Mouse (Mus musculus): ENCODE data around the gene Fos. TPM values are rescaled to one million over a fixed set of nuclear protein-coding genes. Genes with fewer than 3 reads are reported as not detected.

Fos gene
- polyA plus RNA-seq, 1 experiment: 283 TPM

DNA sequence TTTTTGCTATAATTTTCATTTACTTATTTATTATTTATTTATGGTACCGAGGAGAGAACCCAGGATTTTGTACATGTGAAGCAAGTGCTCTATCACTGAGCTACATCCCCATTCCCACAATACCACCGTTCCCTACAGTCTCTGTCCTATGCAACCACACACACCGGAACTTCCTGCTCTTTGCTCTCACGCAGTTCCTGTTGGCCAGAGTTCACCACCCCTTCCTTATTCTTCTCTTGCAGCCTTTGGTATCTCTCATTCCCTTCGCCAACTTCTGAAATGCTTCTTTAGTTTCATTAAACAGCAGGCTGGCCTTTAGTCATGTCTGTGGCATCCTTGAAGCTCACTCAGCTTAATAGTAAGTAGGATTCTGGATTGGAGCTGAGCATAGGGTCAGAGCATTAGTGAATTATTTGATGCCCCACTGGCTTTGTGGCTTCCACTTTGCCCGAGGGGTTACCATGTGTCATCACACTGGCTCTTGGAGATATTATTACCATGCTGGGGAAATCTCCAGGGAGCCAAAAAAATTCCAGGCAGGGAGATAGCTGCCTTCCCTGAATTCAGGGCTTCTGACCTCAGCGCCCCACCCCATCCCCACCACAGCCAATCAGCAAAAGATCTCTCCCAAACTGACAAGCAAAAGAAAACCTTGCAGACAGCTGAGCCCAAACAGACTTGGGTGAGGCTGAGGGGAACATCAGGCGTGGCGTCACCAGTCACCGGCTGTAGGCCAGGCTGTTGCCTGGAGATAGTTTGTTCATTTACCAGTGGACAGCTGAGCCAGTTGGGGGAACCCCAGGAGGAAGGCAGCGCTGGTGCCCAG, 23.8 kb downstream of the Fos start:
- peak overlapping the region; percentile 67 for H3K27ac ChIP-seq (ENCODE audit: insufficient read depth, low read depth, low read length)
- no peaks in the 10 kb centered on the region for H3K27me3 ChIP-seq (ENCODE audit: control insufficient read depth, insufficient read depth, low read length)
- H3K4me1 ChIP-seq (ENCODE audit: control insufficient read depth, insufficient read depth, insufficient read length, low read length): peaks cover 4% of the 10 kb centered on the region; the same call in 1 of the 2 replicates
- no peak overlapping the region for H3K4me3 ChIP-seq (ENCODE audit: low read depth, low read length)
- no peak for TF ChIP-seq POLR2A (IDR thresholded peaks at IDR 0.05; ENCODE audit: low read depth, low read length)
- no peaks in the 10 kb centered on the region for H3K36me3 ChIP-seq (ENCODE audit: control insufficient read depth, insufficient read depth, low read length)
- WGBS: 50% methylated on average over 11 of the region's 11 CpGs

DNA sequence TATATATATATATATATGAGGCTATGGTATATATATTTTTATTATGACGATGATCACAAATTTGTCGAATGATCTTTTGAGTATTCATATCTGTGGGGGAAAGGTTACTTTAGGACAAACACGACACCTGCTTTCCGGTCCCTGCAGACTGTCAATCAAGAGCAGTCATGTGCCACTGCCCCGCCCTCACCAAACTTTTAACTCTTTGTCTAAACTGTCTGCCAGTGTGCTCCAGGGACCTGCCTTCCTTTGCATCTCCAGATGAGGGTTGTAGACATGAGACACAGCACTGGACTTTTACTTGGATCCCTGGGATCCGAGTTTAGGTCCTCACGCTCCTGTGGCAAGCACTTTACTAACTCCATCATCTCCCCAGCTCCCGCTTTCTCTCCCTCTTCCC, 25.3 kb downstream of the Fos start:
- Histone ChIP-seq H3K36me3 (ENCODE audit: control insufficient read depth, insufficient read depth, low read length) (no peaks in the 10 kb centered on the region), H3K27me3 (ENCODE audit: control insufficient read depth, insufficient read depth, low read length) (no peaks in the 10 kb centered on the region), H3K4me1 (ENCODE audit: control insufficient read depth, insufficient read depth, insufficient read length, low read length) (peaks cover 4% of the 10 kb centered on the region; the same call in 1 of the 2 replicates), H3K27ac (ENCODE audit: insufficient read depth, low read depth, low read length) (no peak overlapping the region), H3K4me3 (ENCODE audit: low read depth, low read length) (no peak overlapping the region)
- WGBS: 55% methylated on average over 8 of the region's 8 CpGs
- TF ChIP-seq POLR2A (IDR thresholded peaks at IDR 0.05; ENCODE audit: low read depth, low read length) (no peak), CTCF (IDR thresholded peaks at IDR 0.05; ENCODE audit: extremely low read depth, insufficient read length, insufficient replicate concordance, low read depth, low read length) (no peak)

DNA sequence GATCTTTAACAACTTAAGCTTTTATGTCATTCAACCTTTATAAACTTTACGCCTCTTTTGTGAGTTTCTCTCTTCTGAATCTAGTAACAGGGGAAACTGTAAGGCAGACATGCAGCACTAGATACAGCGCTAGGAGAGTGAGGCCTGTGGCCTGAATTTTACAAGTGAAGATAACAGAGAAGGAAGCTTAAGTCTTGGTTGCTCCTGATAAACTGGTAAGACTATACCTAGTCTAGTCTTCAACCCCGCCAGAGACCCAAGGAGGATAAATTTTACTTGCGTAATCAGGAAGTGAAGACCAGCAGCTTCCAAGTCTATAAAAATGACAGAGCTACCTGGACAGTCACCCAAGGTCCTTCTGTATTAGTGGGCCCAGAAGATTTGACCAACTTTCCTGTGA, 29.0 kb downstream of the Fos start:
- TF ChIP-seq POLR2A (IDR thresholded peaks at IDR 0.05; ENCODE audit: low read depth, low read length) (no peak), CTCF (IDR thresholded peaks at IDR 0.05; ENCODE audit: extremely low read depth, insufficient read length, insufficient replicate concordance, low read depth, low read length) (no peak)
- WGBS: 86% methylated on average over 4 of the region's 4 CpGs
- no peaks in the 10 kb centered on the region for H3K36me3 ChIP-seq (ENCODE audit: control insufficient read depth, insufficient read depth, low read length)
- no peaks in the 10 kb centered on the region for H3K27me3 ChIP-seq (ENCODE audit: control insufficient read depth, insufficient read depth, low read length)
- H3K27ac ChIP-seq (ENCODE audit: insufficient read depth, low read depth, low read length): no peak overlapping the region
- no peaks in the 10 kb centered on the region; the same call in 1 of the 2 replicates for H3K4me1 ChIP-seq (ENCODE audit: control insufficient read depth, insufficient read depth, insufficient read length, low read length)
- no peak overlapping the region for H3K4me3 ChIP-seq (ENCODE audit: low read depth, low read length)

DNA sequence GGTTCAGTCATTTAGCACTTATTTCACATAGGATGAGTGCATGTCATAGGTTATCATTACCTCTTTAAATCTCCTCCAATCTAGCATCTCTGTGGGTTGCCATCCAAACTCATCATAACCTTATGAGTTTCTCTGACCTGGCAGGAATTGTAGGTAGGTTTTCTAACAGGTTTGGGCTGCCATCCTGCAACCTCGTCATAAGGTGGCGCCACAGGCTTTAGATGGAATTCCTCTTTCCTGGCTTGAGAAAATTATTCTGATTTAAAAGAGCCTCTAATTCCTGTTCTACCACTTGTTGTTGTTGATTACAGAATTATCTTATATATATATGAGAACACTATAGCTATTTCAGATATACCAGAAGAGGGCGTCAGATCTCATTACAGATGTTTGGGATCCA, 34.5 kb downstream of the Fos start:
- TF ChIP-seq CTCF (IDR thresholded peaks at IDR 0.05; ENCODE audit: extremely low read depth, insufficient read length, insufficient replicate concordance, low read depth, low read length) (peak; percentile 46; the same call in 1 of the 2 replicates), POLR2A (IDR thresholded peaks at IDR 0.05; ENCODE audit: low read depth, low read length) (no peak)
- WGBS: 21% methylated on average over 3 of the region's 3 CpGs
- H3K36me3 ChIP-seq (ENCODE audit: control insufficient read depth, insufficient read depth, low read length): no peaks in the 10 kb centered on the region
- H3K4me3 ChIP-seq (ENCODE audit: low read depth, low read length): no peak overlapping the region
- H3K27ac ChIP-seq (ENCODE audit: insufficient read depth, low read depth, low read length): no peak overlapping the region
- H3K4me1 ChIP-seq (ENCODE audit: control insufficient read depth, insufficient read depth, insufficient read length, low read length): no peaks in the 10 kb centered on the region
- no peaks in the 10 kb centered on the region for H3K27me3 ChIP-seq (ENCODE audit: control insufficient read depth, insufficient read depth, low read length)

DNA sequence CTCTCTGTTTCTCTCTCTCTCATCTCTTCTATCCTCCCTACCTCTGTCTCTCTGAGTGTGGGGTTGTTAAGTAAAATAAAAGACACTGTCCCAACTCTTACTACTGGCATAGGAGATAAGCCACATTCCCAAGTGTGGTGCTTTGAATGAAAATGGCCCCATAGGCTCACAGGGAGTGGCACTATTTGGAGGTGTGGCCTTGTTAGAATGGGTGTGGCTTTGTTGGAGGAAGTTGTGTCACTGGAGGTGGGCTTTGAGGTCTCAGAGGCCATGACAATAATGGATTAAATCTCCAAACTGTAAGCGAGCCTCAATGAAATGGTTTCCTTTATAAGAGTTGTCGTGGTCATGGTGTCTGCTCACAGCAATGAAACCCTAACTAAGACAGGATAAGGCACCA, 36.3 kb downstream of the Fos start:
- H3K36me3 ChIP-seq (ENCODE audit: control insufficient read depth, insufficient read depth, low read length): no peaks in the 10 kb centered on the region
- no peak for TF ChIP-seq POLR2A (IDR thresholded peaks at IDR 0.05; ENCODE audit: low read depth, low read length)
- TF ChIP-seq CTCF (IDR thresholded peaks at IDR 0.05; ENCODE audit: extremely low read depth, insufficient read length, insufficient replicate concordance, low read depth, low read length): no peak
- 94% methylated on average over 2 of the region's 2 CpGs for WGBS
- no peaks in the 10 kb centered on the region for H3K4me1 ChIP-seq (ENCODE audit: control insufficient read depth, insufficient read depth, insufficient read length, low read length)
- no peak overlapping the region for H3K4me3 ChIP-seq (ENCODE audit: low read depth, low read length)
- H3K27me3 ChIP-seq (ENCODE audit: control insufficient read depth, insufficient read depth, low read length): no peaks in the 10 kb centered on the region
- no peak overlapping the region for H3K27ac ChIP-seq (ENCODE audit: insufficient read depth, low read depth, low read length)

DNA sequence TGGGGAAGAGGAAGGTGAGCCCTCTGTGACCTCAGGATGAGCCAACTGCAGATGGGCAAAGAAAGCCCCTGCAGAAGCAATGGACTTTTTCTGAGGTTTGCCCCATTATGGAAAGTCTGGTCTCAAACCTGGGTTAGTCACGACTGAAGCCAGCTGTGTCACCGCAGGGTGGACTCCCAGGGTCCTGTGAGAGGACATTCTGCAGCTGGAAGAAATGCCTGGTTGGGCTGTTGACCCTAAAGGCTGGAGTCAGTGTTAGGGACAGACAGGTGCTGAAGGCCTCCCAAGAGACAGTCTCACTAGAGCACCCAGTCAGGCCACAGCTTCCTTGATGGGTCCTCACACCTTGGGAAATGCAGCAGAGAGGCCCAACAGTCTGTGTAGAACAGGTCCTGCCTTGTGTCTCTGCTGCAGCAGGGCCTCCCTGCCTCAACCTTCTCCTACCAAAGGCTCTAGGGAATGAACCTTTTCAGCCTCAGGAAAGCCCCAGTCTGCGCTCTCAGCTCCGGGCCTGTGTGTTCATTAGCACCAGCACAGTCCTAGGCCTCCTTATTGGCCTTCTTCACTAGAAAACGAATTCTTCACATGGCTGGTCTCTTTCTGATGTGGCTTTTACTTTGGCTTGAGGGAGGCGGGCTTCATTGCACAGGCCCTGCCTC, 40.2 kb downstream of the Fos start:
- WGBS: 88% methylated on average over 6 of the region's 6 CpGs
- H3K36me3 ChIP-seq (ENCODE audit: control insufficient read depth, insufficient read depth, low read length): no peaks in the 10 kb centered on the region

DNA sequence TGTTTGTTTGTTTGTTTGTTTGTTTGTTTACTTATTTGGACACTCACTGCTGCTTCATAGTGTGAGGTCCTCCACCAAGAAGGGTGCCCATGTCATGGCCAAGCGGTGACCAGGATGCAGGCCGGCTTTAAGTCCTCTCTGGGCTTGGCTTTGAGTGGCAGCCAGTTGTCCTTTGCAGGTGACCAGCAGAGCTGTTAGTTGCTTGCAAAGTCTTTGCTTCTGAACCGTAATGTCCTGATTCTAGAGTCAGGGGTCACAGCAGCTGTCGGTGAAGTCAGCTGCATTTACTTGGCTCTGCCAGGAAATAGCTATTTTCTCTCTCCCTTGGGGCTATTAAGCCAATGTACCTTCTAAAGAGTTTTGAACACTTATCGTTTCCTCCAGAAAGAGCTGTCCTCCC, 41.3 kb downstream of the Fos start:
- Histone ChIP-seq H3K4me3 (ENCODE audit: low read depth, low read length) (no peak overlapping the region), H3K4me1 (ENCODE audit: control insufficient read depth, insufficient read depth, insufficient read length, low read length) (no peaks in the 10 kb centered on the region), H3K27ac (ENCODE audit: insufficient read depth, low read depth, low read length) (no peak overlapping the region), H3K36me3 (ENCODE audit: control insufficient read depth, insufficient read depth, low read length) (no peaks in the 10 kb centered on the region), H3K27me3 (ENCODE audit: control insufficient read depth, insufficient read depth, low read length) (no peaks in the 10 kb centered on the region)
- 77% methylated on average over 5 of the region's 5 CpGs for WGBS
- no peak for TF ChIP-seq POLR2A (IDR thresholded peaks at IDR 0.05; ENCODE audit: low read depth, low read length)

More for the DNA sequence above, 40.2 kb downstream of the Fos start:
- Histone ChIP-seq H3K27me3 (ENCODE audit: control insufficient read depth, insufficient read depth, low read length) (no peaks in the 10 kb centered on the region), H3K4me3 (ENCODE audit: low read depth, low read length) (no peak overlapping the region), H3K27ac (ENCODE audit: insufficient read depth, low read depth, low read length) (no peak overlapping the region), H3K4me1 (ENCODE audit: control insufficient read depth, insufficient read depth, insufficient read length, low read length) (no peaks in the 10 kb centered on the region)
- no peak for TF ChIP-seq POLR2A (IDR thresholded peaks at IDR 0.05; ENCODE audit: low read depth, low read length)
- TF ChIP-seq CTCF (IDR thresholded peaks at IDR 0.05; ENCODE audit: extremely low read depth, insufficient read length, insufficient replicate concordance, low read depth, low read length): no peak

Measured in small intestine, adult 2 months (tissue).